Mouse (Mus musculus) adrenal gland, postnatal 10 days (tissue): ENCODE results near the gene Hist1h4a. TPM values are rescaled to one million over a fixed set of nuclear protein-coding genes. Genes with fewer than 3 reads are reported as not detected.
A peak's percentile ranks its signal among the peaks of the same experiment; 100 is the strongest.
"Not testable (repeated sequence)": the region's sequence is repeated elsewhere in the genome, so short reads cannot be mapped to it uniquely, and the experiment has no call there.

ENCODE experiments used
- DNase-seq: peaks from one replicate; pipeline ENCODE4 v3.0.0; 2021; ENCODE audit warnings: mixed read lengths
- long read RNA-seq, 2 experiments: library from polyadenylated mRNA; stranded (forward); transcript quantifications; one replicate each; pipeline ENCODE4 v2.0.0; 2021
- total RNA-seq, 2 experiments: library from RNA; stranded (reverse); gene quantifications; 2 replicates each; pipeline ENCODE4 v1.2.3; 2021

Gene Hist1h4a
- total RNA-seq, result 100 to 1,000 TPM; 238 to 251 TPM
- long read RNA-seq, experiment 1, result 0 reads
- long read RNA-seq, experiment 2, result 0 reads

DNA sequence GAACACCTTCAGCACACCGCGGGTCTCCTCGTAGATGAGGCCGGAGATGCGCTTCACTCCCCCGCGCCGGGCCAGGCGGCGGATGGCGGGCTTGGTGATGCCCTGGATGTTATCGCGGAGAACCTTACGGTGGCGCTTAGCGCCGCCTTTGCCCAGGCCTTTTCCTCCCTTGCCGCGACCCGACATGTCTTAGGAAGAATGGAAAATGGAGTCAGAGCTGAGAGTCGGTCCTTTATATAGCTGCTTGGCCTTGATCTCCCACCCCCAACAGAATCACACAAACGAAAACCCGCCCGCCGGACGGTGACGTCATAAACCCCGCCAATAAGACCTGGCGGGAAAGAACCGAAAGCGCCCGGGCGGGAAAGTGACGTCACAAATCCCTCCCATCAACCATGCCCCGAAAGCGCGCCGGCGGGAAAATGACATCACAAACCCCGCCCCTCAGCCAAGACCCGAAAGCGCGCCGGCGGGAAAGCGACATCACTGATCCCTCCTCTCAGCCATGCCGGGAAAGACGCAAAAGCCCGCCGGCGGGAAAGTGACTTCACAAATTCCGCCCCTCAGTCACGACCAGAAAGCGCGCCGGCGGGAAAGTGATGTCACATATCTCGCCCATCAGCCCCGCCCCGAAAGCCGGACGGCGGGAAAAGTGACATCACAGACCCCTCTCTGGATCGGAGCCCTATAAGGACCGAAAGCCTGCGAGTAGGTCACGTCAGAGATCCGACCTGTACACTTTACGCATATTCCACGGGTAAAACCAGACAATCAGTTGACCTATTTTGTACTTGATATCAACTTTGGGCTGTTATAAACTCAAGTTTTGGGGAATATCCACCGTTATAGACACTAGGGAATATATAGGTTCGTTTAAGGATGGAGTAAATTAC lies at the start of gene Hist1h4a:
Hist1h4a (minus strand) TSS at position 259 of the 893 bp plus-strand sequence.
- DNase-seq, result peak; percentile 98

DNA sequence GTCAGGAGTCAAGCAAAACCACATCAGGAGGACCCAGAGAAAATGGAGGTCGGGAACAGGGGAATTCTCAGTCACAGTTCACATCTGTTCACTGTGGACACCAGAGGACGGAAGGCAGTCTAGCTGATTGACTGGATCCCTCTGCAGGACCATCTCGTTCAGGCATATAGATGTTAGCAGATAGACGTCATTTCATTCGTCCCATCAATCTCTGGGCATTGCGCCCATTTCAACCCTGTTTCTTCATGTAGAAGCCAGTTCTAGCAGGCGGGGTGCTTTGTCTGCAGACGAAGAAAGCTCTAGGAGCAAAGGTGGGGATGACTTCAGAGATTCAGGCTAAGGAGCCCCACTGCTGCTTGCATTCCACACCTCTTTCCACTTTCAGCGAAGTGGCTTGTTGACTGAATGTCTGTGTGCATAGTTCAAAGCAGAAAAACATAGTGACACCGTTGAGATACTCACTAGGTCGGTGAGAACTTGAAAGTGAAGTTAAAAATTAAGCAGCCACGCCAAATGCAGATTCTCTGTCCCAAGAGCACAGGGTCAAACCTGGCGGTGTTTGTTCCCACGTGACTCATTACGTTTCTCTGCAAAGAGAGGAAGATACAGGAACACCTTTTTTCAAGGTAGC lies 45.5 kb upstream of the Hist1h4a start, which contains the start of gene Slc17a2:
Slc17a2 (plus strand) TSS at position 572 of the 631 bp plus-strand sequence.
- no peak for DNase-seq

DNA sequence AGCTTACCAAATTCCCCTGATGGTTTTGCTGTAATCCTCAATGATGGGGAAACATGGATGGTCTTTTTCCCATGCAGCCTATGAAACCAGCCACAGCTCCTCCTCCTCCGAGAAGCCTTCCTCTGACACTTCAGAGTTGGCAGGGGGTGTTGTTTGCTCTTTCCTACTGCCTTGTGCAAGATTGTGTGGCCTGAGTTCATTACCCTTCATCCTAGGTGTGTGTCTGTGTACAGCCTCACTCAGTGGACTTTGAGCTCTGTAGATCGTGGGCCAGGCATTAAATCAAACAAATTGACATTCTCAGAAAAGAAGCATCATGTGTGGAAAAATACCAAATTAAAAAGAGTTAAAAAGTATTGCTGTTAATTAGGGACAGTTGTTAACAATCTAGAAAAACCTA lies 43.5 kb upstream of the Hist1h4a start:
- DNase-seq, result no peak

DNA sequence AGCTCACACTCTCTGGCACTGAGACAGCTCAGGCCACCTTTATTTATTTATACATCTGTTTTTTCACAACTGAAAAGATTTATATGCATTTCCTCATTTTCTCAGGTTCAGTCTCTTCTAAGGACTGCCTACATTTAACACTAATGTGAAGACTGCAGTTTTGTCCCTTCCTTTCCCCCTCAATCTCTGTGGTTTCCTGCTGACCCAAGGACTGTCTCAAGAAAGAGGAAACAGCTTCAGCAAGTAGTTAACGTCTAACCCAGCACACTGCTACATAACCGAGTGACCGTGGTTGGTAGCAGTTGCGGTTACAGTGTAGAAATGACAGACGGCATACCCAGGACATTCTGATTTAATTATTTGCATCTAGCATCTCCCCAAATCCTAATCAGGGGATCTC lies 38.4 kb upstream of the Hist1h4a start:
- no peak for DNase-seq

DNA sequence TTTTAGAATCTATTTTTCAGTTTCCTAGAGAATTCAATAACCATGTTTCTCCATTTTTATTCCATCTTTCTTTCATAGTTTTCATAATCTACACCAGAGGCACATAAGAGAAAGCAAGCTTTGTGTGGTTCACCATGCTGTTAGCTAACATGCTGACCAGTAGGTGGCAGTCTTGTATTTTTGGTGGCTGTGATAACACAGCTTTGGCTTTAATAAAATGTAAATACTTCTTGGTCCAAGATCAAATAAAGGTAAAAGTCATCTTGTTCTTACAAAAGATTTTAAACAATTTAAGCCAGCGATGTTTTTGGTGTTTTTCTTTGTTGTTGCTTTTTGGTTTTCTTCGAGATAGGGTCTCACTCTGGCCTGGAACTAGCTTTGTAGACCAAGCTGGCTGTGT lies 31.5 kb upstream of the Hist1h4a start:
- DNase-seq, result peak; percentile 66

DNA sequence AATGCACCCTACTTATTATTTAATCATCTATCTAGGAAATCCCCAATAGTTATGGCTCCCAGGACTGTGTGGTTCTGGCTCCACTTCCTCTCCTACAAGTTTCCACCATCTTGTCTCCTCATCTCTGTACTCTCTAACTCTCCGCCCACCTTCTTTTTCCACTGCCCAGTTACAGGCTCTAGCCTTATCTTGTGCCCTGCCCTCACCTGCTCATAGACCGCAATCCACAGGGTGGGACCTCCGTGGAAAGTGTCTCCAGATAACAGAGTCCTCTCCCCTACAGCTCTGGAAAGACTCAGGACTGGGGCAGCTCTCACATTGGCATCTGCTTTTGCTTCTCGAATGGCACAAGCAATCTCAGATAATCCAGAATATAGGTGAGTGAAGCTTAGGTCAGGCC lies 18.0 kb upstream of the Hist1h4a start:
- DNase-seq, result no peak

DNA sequence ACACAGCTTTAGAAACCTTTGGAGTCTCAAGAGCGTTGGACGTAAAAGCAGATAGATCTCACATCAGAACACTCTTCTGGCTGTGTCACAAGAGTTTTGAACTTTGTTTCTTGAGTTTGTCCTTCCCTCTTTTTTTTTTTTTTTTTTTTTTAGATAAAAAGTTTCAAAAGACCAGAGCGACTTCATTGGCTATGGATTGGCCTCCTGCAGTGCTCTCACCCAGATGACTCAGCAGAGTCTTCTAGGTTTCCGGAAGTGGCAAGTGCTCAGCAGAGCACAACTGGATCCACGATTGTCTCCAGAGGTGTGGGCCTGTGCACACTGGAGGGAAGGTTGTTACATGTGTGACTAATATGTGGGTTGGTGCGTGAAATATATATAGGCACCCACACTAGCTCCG lies 17.3 kb upstream of the Hist1h4a start:
- no peak for DNase-seq

DNA sequence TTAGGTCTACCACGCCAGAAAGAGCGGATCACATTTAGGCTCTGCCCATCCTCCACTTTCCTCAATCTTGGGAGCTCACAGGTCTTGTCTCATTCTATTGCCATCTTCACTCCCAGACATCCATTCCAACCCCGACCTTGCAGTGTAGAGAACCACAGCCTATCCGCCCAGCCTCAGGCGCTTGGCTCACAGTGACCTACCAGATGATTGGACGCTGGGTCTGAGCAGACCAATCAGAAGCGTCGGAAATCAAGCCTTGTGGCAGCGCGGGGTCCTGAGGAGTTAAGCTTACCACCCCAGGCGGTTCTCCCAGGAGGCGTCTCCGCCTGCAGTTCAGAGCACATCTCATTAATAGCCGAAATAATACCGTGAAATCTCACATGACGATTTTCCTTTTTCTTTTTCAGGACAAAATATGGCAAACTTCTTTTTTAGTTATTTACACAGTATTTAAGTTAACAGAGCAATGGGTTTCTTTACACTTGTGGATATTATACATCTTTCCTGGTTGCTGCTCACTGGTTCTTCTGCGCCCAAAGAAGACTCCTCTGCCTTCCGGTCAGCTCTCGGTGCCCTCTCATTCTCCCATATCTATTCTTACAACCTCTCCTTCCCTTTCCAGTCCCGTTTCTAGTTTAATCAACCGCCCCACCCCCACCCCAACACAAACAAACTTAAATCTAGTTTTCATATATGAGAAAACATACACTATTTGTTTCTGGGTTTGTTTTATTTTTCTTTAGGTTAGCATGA lies 11.7 kb upstream of the Hist1h4a start:
- peak; percentile 66 for DNase-seq

DNA sequence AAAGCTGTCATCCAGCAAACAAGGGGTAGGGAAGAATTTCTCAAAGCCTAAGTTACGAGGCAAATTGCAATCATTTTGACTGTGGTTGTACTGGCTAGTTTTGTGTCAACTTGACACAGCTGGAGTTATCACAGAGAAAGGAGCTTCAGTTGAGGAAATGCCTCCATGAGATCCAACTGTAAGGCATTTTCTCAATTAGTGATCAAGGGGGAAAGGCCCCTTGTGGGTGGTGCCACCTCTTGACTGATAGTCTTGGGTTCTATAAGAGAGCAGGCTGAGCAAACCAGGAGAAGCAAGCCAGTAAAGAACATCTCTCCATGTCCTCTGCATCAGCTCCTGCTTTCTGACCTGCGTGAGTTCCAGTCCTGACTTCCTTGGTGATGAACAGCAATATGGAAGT lies 8.6 kb upstream of the Hist1h4a start, which contains the start of gene Trim38:
Trim38 (plus strand) TSS at position 301 of the 400 bp plus-strand sequence.
- DNase-seq, result not testable (repeated sequence)

DNA sequence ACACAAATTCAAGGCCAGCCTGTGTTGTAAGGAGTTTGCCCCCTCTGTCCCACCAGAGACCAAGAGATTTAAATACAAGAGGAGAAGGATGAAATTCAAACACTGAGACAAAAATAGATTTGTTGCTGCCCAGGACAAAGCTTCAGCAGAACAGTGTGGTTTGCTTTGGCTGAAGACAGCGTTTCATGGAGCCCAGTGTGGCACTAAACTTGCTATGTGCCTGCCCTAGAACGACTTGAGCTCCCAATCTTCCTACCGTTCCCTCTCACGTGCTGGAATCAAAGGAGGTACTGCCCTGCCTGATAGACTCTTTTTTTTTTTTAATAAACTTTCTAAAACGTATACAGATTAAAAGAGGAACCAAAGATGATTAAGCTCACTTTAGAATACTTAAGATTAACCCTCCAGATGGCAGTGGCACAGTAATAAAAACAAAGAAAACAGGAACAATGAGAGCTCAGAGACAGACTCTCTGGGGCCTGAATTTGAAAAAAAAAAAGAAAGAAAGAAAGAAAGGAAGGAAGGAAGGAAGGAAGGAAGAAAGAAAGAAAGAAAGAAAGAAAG lies 7.9 kb upstream of the Hist1h4a start:
- DNase-seq, result no peak

DNA sequence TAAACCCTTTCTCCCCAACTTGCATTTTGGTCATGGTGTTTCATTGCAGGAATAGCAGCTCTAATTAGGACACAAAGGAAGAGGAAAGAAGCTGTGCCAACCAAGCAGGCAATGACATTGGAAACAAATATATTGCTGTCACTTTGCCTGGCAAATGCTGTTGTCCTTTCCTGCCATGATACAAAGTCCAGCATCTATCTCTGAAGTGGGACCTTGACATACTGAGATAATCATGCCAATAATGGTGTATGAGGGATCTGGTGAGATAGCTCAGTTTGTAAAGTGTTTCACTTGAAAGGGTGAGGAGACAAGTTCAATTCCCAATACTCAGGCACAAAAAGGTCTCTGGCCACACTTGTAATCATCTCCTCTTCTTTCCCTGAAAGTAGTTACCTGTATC lies 5.7 kb upstream of the Hist1h4a start:
- DNase-seq, result peak; percentile 27

DNA sequence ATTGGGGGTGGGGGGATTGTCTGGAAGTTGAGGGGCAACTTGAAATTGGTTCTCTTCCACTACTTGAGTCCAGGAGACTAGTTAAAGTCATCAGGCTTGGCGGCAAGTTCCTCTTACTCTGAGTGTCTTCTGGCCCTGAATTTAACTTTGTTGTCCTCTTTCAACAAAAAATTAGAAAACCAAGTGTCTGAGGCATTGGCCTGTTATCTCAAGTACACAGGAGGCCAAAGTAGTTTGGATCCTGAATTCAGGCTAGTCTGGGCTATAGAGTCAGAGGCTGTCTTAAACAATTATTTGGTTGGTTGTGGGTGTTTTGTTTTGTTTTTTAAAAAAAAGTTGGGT lies 4.1 kb upstream of the Hist1h4a start:
- DNase-seq, result no peak

DNA sequence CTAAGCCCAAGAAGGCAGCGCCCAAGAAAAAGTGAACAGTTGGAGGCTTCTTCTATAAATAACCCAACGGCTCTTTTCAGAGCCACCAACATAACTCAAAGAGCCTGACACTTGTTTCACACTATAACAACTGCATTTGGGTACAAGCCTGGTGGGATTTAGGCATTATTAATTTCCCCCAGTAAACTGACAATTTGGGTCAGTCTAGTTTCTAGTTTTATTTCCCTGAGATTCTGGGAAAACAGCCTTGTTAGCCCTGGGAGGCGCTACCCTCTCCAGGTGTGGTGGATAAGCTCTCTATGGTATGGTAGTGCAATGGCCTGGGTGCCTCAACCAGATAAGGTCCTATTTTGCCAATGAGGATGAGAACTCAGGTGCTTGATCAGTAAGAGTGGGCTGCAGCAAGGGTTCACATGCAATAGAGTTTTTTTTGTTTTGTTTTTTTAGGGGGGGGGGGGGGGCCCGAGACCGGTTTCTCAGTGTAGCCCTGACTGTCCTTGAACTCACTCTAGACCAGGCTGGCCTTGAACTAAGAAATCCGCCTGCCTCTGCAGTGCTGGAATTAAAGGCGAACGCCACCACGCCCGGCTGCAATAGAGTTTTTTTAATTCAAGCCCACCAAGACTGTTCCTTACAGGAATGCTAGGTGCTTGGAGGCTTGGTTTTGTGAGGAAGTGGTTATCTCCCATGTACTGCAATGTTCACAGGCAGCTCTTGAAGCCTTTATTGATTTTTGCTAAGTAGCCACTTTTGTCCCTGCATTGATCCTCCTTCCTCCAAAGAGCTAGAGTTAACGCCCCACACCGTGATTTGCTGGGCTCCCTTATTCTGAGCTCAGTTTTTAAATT lies 3.5 kb upstream of the Hist1h4a start:
- DNase-seq, result no peak

DNA sequence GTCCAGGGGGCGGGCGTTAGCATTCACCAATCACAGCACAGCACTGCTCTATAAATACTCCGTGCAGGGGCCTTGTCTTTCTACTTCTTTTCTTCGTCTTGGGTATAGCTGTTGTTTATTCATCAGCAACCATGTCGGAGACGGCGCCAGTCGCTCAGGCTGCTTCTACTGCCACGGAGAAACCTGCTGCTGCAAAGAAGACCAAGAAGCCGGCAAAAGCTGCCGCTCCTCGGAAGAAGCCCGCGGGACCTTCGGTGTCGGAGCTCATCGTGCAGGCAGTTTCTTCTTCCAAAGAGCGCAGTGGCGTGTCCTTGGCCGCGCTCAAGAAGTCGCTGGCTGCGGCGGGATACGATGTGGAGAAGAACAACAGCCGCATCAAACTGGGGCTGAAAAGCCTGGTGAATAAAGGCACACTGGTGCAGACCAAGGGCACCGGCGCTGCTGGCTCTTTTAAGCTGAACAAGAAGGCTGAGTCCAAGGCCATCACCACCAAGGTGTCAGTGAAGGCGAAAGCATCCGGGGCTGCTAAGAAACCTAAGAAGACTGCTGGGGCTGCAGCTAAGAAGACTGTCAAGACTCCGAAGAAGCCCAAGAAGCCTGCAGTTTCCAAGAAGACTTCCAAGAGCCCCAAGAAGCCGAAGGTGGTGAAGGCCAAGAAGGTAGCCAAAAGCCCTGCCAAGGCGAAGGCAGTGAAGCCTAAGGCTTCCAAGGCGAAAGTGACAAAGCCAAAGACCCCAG lies 2.7 kb upstream of the Hist1h4a start, which contains the start of gene Hist1h1a:
Hist1h1a (plus strand) TSS at position 81 of the 738 bp plus-strand sequence.
- peak; percentile 88 for DNase-seq

DNA sequence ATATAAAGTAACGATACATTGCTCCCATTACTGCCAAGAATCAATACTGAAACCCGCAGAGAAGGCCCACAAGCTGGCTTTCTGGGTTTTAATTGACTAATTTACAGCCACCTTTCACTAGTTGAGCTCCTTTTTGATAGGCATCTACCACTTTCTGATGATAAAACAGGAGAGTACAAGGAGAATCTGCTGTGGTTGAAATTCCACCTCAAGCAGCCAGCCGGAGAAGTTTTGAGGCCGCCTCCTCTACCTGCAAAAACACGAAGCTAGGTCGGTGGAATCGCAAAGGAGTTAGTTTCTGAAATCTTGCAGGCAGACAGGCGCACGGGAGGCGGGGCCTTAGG lies 2.2 kb upstream of the Hist1h4a start:
- DNase-seq, result no peak

DNA sequence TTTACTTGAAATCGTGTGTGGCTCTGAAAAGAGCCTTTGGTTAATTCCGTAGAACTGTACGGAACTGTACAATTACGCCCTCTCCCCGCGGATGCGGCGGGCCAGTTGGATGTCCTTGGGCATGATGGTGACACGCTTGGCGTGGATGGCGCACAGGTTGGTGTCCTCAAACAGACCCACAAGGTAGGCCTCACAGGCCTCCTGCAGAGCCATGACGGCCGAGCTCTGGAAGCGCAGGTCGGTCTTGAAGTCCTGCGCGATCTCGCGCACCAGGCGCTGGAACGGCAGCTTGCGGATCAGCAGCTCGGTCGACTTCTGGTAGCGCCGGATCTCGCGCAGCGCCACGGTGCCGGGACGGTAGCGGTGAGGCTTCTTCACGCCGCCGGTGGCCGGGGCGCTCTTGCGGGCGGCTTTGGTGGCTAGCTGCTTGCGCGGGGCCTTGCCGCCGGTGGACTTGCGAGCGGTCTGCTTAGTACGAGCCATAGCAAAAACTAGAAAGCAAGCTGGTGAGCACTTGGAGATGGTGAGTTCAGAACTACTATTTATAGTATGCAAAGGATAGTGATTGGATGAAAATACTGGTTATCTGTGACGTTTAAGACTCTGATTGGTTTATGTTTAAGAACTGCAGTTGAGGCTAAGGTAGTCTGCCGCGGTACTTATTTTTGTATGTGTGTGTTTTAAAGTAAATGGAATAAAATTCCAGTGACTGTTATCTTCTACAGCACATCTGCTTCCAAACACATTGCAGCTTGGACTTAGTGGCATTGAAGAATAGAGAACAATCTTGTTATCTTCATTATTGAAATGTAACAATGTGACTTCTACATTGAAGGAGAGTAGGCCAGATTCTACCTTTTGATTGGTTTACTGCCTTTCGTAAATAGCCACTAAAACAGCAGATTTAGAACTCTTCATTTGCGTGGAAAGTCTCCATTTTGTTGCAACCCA lies 1.1 kb upstream of the Hist1h4a start, which contains the start of gene Hist1h3a:
Hist1h3a (minus strand) TSS at position 516 of the 951 bp plus-strand sequence.
- DNase-seq, result peak; percentile 82

DNA sequence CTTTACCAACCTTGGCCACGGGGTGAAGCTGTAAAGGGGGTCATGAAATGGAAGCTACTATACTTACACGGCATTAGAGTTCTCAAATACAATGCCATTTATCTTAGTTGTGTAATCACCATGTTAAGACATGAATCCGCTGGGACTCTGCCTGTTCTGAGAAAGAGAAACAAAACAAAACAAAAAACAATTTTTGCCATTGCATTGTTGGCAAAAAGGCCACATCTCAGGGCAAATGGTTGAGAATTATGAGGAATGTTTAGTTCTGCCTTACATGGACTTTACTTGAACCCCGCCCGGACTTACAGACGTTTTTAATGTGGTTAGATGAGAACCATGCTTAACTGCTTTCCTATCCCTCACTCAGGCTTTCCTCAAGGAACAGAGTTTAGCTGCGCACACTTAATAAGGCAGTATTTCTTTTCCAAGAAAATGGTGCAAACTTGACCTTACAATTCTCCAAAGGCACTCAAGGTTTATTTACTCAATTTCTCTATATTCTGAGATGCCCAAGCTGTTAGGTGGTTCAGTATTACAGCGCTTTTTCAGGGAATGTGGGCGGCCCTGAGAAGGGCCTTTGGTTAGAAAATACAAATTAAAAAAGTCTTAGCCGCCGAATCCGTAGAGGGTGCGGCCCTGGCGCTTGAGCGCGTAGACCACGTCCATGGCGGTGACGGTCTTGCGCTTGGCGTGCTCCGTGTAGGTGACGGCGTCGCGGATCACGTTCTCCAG lies 624 bp downstream of the Hist1h4a start:
- no peak for DNase-seq

DNA sequence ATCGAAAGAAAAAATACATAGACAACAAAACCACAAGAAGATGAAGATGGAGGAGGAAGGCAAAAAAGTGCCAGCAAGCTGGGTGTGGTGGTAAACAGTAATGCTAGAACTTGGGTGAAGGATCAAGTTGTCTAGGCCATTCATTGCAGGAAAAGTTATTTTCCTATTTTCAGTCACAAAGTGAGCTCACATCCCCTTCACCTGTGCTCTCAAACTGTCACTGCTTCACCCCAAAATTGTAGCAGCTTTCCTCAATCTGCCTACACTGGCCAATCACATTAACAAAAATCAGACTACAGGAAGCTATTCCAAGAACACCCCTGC lies 1.2 kb downstream of the Hist1h4a start:
- DNase-seq, result no peak

DNA sequence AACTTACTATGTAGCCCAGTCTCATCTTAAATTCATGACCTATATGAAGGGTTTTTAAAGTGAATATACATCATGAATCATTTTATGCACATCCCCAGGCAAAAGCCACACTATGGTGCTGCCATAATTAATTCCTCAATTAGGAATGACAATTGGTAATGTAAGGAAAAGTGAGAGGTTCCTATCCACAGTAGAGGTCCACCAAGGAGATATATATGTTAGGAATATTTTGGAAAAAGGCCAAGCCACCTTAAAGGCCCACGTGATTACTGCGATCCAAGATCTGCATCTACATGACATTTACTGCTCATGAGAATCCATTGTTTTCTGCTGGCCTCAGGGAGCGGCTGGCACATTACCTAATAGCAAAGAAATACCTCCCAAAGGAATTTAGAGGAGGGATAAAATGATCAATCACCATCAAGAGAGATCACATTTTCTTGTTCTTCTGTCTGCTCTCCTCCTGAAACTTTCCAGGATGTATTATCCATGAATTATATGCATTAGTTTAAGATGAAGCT lies 1.7 kb downstream of the Hist1h4a start:
- no peak for DNase-seq
